Mouse (Mus musculus) frontal cortex, postnatal 14 days (tissue): Measurements from ENCODE around the gene Znrf4.
A peak's percentile ranks its signal among the peaks of the same experiment; 100 is the strongest.

Experiments used
- DNase-seq, 2 experiments: peaks; one replicate each; pipeline ENCODE4 v3.0.0; 2022; ENCODE audit warnings: low spot score in 2 of 2

Znrf4 gene

DNA sequence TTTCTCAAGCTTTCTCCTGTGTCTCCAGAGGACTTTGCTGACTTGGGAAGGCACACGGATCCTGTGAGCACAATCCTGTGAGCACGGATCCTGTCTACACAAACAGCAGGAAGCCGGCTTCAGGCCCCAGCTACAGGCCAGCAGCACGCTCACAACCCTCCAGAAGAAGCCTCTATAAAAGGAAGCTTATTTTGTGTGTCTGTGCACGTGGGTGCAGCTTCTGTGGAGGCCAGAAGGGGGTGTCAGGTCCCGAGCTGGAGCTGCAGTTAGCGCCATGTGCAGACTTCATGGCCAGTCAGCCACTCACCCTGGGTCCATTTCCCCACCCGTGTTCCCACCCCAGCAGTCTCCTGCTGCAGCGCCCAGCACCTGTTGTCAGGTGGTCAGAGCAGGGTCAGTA, 43.9 kb downstream of the Znrf4 start:
- DNase-seq = no peak

DNA sequence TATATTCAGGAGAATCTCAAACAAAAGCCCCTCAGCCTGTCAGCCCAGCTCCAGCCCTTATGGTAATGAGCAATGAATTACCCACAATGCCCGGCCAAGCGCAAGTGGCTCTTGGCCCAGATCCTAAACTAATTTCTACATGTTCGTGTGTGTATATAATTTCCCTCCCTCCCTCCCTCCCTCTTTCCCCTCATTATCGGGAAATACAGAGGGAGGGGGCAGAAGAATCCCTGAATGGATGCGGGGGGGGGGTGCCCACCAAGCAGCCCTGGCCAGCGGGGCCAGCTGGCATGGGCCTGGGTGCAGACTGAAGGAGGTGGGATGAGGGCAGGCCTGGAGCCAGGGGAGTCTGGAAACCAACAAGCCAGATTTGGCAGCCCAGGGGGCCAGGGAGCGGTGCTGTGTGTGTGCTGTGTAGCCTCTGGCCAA, 44.8 kb downstream of the Znrf4 start:
- DNase-seq = no peak

DNA sequence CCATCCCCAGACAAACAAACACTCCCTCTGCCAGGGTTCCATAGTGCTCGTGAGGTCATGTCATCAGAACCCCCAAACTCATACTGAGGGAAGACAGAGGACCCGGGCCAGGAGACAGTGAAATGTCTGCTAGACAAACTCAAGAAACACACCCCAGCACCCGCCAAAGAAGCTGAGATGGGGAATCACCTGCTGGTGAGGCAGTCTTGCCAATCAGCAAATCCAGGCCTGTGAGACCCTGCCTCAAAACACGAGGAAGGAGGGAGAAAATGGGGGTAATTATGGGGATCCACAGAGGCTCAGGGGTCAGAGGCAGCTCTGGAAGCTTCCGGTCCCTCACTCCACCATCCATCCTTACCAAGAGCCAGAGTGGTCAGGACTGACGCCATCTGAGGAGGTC, 45.5 kb downstream of the Znrf4 start:
- no peak for DNase-seq

DNA sequence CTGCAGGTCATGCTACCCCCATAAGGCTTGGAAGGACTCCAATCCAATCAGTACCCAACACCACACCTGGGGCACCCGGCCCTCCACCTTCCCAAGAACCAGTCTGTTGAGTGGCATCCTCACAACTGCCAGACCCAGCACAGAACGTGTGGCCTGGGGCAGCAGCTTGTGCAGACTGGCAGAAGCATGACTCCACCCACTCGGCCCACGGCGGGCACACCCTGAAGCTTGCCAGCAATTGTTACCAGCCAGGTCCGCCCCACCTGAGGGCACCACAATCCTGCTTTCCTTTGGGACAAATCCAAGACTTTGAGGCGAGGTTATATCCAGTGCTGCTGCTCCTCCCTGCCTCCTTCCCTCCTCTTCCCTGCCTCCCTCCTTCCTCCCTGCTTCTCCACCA, 47.4 kb downstream of the Znrf4 start:
- no peak for DNase-seq

DNA sequence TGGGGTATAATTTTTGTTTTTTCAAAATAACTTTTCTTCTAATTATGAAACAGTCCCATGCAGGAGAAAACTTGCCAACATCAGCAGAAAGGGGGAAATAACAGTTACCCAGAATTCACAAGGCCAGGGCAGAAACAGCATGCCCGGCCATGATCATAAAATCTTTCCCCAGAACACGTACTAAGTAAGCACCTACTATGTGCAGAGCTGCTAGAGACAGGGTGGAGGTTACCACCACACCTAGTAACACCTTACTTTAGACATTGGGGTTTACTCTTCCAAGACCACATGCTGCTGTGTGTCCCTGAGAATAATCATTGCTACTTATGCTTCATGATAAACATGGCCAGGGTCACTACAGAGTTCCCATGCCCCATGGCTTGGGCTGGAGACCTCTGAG, 47.9 kb downstream of the Znrf4 start:
- DNase-seq = no peak

DNA sequence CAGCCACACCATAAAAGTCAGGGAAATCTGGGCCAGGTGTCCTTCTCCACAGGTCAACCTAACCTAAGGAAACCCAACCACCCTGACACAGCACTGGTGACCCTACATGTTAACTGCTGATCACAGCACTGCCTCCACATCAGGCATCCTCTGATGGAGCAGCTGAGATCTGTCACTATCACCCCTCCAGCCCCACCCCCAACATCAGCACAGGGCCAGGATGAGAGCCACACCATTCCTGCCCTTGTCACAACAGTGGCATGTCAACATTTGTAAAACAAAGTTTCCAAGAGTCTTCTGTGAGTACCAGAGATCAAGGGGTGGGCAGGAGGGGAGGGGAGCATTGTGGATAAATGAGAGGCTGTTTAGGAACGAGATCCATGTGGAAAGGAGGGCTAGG, 48.7 kb downstream of the Znrf4 start:
- no peak for DNase-seq

DNA sequence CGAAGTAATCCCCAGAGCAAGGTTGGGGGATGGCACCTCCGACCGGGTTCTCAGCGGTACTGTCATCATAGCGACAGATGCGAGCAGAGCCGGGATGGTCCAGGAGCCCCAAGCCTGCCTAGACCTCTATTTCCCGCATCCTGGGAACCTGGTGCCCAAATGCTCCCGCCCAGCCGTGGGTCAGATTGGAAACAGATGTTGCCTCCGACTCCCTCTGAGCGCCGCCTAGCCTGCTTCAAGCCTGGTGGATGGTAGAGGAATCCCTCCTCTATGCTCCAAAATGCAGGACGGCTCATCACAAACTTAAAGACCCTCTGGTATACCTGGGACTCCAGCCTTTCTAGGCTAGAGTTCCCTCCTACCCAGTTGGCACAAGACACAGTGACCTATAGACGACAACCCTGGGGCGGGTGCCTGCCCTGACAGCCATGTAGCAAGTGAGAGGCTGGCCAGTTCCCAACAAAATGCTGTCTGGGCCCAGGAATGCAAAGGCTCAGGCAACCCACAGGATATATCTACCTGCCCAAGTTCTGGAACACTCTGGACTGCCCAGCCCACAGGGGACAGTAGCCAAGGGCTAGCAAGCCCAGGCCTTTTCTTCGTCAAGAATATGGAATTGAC, 49.3 kb downstream of the Znrf4 start:
- DNase-seq = peak in 1 of 2 experiments; percentile 33

DNA sequence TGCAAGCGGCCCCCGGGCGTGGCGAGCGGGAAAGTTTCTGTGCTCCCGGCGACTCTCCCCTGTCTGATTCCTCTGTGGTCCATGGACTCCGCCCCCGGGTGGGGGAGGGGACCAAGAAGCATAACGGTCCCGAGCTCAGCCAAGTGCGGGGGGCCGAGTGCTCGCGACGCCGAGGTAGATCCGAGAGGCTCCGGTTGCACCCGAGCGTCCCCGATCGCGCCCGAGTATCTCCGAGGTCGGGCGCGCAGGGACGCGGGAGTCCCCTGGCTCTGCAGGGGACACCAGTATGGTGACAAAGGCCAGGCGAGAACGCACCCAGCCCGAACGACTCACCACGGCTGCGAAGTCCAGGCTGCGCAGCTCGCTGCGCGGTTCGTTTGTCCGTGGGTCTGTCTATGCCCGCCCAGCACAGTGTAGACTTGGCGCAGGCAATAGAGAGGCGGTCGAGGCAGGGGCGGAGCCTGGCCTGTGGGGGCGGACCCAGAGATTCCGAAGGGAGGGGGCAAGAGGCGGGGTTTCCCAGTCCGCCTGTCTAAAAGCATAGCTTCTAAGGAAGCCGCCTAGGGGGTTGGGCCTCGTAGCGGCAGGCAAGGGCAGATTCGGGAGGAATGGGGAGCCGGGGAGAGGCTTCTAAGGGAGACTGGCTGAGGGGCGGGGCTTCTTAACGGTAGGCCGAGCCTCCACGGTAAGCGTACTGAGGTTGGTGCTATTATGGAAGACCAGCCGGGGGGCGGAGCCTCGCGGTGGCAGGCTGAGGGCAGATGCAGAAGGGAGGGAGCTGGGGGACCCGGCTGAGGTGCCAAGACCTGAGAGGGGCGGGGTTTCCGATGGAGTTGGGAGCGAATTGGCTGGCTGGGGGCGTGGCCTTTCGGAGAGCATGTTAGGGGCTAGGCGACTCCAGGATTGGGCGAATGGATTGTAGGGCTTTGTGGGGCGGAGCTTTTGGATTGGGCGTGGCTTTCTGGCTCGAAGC, 50.2 kb downstream of the Znrf4 start:
- peak; percentile 95 to 98 for DNase-seq
